Mouse (Mus musculus) megakaryocyte, adult 5-6 weeks (primary cell): ENCODE data around the gene Suox. TPM values are rescaled to one million over a fixed set of nuclear protein-coding genes. Genes with fewer than 3 reads are reported as not detected.
"Not testable (repeated sequence)": the region's sequence is repeated elsewhere in the genome, so short reads cannot be mapped to it uniquely, and the experiment has no call there.

Experiments used
- ATAC-seq: 2 replicates; pipeline ENCODE4 v1.8.0; 2016; ENCODE audit warnings: mild to moderate bottlenecking, inconsistent platforms; ENCODE audit not compliant: poor library complexity, severe bottlenecking
- total RNA-seq, 2 experiments: library from RNA; stranded (forward) in 1 of 2; stranded (reverse) in 1 of 2; fragments of 153-499, 151-499 nt in 1 of 2; fragments of 221-1000, 200-1000 nt in 1 of 2; gene quantifications; 2 replicates each; pipeline versions ENCODE4 v1.2.3 to v1.2.4; 2015 to 2017

The Suox gene
- total RNA-seq (2015) (1.4 and 1.5 TPM in 2 replicates), total RNA-seq (2017) (3.9 and 4.7 TPM in 2 replicates)

- peak; percentile 85 for ATAC-seq
Measured at GRCm38 (mm10) chr10:128673763-128674468, at the start of gene Suox. Gene Suox (minus strand): TSS chr10:128674073.

DNA sequence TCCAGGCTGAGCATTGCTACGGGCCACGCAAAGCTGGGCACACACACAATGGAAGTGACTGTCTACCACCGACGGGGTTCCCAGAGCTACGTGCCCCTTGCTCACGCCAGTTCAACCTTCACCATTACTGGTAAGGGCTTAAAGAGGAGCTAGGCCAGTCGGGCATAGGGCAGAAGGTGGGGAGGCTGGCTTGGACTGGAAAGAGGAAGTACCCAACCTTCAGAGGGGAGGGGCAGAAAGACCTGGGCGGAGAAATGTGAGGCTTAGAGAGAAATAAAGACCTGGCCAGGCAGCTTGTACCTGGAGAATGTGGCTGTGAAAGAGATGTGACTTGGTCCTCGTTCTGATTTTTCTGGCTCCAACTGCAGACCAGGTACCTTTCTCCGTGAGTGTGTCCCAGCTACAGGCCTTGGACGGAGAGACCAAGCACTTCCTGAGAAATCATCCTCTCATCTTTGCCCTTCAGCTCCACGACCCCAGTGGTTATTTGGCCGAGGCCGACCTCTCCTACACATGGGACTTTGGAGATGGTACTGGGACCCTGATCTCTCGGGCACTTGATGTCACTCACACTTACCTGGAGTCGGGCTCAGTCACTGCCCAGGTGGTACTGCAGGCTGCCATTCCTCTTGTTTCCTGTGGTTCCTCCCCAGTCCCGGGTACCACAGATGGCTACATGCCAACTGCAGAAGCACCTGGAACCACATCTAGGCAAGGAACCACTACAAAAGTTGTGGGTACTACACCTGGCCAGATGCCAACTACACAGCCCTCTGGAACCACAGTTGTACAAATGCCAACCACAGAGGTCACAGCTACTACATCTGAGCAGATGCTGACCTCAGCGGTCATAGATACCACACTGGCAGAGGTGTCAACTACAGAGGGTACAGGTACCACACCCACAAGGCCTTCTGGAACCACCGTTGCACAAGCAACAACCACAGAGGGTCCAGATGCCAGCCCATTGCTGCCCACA, 42.0 kb upstream of the Suox start:
- ATAC-seq, result peak; percentile 95

DNA sequence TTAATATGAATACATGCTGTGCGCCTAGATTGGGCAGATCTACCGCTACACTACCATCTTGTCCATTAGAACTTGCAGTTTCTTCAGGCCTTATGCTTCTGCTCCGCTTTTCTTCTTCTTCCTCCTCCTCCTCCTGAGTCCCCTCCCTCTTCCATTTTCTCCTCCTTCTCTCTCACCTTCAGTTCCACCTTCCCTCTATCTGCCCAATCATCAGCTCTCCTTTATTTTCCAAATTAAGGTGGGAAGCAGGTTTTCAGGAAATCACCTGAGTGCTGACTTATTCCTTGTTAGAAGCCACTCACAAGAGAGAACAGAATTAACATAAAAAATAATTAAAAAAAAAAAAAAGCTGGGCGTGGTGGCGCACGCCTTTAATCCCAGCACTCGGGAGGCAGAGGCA, 37.4 kb upstream of the Suox start:
- ATAC-seq, result not testable (repeated sequence)

GRCm38 (mm10) chr10:128705317-128705693, 31.4 kb upstream of the Suox start:
- ATAC-seq, result no peak

GRCm38 (mm10) chr10:128704491-128705316, 30.8 kb upstream of the Suox start, which contains the start of gene Cdk2:
Gene Cdk2 (minus strand): TSS chr10:128705031.
- peak; percentile 93 for ATAC-seq

DNA sequence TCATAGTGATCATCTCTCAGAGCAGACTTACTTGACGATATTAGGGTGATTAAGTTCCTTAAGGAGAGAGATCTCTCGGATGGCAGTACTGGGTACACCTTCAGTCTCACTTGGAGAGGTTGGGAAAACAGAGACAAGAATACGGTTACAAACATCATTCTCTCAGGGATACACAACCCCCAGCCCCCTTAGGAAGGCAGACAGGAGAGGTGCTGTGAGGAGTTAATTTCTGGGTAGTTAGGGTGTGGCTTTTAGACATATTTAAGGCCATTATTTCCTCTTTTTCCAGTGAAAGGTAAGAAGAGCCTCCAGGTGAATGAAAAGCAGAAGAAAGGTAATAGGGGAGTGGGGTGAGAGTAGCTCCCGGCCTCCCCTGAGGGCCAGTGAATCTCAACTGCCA, 30.0 kb upstream of the Suox start, which contains the start of gene Pmel:
Gene Pmel, plus strand, starts transcription at position 301 of the 400 bp plus-strand sequence.
- ATAC-seq, result peak; percentile 13

DNA sequence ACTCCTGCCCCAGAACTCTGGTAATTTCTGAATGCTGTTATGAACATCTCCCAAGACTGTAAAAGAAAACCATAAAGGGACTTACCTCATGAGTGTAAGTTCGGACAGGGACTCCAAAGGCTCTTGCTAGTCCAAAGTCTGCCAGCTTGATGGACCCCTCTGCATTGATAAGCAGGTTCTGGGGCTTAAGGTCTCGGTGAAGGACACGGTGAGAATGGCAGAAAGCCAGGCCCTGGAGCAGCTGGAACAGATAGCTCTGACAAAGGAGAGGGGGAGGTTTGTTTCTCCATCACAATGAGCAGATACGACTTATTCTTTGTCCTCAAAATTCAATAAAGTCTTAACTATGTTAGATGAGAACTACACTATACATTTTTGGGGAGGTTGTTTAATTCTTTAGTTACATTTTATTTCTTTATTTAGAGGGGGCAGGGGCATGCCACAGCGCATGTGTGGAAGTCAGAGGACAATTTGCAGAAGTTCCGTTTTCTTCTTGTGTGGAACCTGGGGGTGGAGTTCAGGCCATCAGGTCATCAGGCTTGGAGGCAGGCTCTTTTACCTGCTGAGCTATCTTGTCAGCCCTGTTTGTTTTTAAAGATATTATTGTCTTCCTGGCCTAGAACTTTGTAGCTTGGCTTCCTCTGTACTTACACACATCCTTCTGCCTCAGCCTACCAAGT, 28.6 kb upstream of the Suox start:
- ATAC-seq, result peak; percentile 51

- ATAC-seq, result no peak
Measured at GRCm38 (mm10) chr10:128700712-128701111, 26.8 kb upstream of the Suox start.

DNA sequence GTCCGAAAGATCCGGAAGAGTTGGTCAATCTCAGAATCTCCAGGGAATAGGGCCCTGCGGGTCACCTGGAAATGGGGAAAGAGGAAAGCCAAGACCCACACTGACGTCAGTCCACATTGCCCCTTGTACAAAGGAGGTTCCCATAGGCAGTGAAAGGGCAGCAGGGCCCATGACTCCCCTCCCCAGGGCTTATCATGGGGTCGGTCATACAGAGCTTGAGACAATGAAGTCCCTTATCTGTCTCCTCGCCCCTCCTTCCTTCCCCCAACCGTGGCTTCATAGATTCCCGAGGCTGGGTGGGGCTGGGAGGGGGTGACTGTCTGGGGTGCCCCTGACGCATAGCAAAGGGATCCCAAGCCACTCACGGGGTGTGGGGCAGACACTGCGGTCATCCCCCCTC, 25.7 kb upstream of the Suox start:
- no peak for ATAC-seq

GRCm38 (mm10) chr10:128699006-128699405, 25.1 kb upstream of the Suox start:
- ATAC-seq, result no peak

GRCm38 (mm10) chr10:128697072-128697725, 23.3 kb upstream of the Suox start:
- no peak for ATAC-seq

- peak; percentile 88 for ATAC-seq
Measured at GRCm38 (mm10) chr10:128695992-128696807, 22.3 kb upstream of the Suox start, which contains the start of gene Rab5b. Gene Rab5b (minus strand): TSS chr10:128696264.

DNA sequence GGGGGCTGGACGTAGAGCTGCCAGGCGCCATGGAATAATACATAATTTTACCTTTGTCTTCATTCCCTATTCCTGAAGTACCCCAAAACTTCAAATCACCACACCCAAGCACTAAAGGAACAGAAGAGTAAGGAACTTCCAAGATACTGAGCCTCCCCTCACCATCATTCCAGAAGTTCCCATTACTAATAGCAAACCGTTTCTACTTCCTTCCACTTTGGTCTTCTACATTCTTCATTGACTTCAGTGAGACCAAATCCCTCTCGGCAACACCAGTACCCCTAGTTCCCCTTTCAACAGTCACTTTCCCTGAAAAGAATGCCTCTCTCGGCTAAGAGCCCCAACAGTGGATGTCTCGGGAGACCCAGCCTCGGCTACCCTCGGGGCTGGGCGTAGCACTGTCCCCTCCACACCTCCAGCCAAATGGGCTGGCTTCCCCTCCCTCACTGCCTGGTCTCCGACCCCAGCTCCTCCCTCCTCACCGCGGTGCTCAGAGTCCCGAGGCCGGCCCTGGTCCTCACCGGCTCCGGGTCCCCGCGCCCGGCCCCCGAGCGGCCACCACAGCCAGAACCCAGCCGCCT, 21.6 kb upstream of the Suox start:
- peak; percentile 33 for ATAC-seq

DNA sequence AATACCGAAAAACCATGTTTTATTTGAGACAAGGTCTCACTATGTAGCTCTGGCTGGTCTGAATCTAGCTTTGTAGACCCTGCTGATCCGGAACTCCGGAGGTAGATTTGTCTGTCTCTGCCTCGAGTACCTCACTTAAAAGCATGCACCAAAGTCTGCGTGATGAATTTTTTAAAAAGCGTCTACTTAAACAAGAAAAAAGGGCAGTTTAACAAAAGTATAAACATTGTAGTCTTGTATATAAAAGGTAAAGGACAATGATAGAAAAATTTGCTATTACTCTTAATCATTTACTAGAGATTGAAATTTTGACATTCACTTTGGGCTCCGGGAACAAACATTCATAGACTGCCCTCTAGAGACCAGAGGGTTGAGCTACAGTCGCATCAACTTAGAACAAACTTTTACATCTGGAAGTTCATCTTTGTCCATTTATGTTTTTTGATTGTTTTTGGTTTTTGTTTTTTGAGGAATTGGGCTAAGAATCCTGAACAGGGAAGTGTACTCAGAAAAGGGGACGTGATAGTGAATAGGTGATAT, 666 bp upstream of the Suox start:
- ATAC-seq, result peak; percentile 58

DNA sequence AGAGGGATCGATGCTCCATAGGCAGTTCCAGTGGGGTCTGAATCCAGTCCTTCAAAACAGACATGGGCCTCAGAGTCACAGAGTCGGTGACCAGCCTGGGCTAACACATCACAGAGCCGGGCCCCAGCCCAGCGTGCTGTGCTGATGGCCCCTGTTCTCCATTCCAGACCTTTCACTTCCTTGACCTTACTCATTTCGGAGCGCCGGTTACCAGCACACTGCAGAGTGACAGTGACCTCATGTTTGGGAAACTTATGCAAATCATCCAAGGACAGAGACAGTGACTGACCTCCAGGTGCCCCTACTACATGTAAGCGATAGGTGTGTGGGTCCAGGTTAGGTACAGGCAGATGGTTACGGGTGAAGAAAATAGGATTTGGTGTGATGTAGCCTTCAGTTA, 2.7 kb downstream of the Suox start:
- ATAC-seq, result no peak

DNA sequence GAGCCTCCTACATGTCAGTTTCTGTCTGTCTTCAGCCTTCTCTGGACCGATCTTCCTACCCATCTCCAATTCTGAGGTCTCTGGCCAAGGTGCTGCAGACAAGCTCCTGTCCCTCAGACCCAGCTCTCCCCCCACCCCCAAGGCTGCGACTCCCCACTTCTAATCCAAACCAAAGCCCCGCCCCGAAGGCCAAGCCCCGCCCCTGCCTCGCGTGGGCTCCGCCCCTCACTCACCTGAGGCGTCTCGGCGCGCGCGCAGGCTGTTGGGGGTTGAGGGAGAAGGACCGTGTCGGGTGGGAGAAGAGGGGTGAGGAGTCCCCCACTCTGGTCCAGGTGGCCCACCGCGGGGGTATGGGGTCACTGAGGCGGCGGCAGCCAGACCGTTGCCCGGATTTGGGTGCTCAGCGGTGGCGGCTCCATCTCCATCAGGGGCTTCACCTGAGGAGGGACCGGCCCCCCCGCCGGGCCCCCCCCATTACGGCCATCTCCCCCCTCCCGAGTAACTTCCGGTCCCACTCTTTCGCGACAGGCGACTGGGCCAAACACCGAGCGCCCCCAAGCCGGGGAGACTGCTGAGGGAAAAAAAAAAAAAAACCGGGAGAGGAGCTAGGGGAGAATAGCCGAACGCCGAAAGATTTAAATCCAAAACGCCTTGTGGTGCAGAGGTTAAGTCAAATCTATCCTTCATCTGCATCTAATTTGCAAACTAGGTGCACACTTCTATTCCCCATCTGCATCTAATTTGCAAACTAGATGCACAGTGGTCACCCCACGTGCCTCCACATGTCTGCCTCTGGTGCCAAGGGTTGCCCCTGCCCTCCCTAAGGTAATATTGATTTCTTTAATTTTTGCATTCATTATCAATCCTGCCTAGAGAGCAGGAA, 4.8 kb downstream of the Suox start:
- 0 out of 2 replicates have a peak, but pooled peaks have one; percentile 6 for ATAC-seq

DNA sequence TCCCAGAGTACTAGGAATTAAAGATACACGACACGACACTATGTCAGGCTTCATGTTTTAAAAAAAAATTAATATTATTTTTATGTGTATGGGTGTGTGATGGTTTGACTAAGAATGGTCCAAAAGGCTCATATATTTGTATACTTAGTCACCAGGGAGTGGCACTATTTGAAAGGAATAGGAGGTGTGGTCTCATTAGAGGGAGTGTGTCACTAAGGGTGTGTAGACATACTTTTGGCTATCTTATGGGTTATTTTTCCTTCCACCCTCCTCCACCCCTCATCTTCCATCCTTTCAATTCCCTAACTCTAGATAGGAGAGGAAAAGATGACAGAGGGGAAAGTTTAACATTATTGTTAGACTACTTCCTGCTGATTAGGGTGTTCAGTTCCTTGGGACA, 8.1 kb downstream of the Suox start:
- no peak for ATAC-seq
